Mouse (Mus musculus) lung, postnatal 10 days (tissue): ENCODE measurements around the gene Pdzd2.

Experiments used
- DNase-seq: peaks from one replicate; pipeline ENCODE4 v3.0.0; 2021

The Pdzd2 gene

DNA sequence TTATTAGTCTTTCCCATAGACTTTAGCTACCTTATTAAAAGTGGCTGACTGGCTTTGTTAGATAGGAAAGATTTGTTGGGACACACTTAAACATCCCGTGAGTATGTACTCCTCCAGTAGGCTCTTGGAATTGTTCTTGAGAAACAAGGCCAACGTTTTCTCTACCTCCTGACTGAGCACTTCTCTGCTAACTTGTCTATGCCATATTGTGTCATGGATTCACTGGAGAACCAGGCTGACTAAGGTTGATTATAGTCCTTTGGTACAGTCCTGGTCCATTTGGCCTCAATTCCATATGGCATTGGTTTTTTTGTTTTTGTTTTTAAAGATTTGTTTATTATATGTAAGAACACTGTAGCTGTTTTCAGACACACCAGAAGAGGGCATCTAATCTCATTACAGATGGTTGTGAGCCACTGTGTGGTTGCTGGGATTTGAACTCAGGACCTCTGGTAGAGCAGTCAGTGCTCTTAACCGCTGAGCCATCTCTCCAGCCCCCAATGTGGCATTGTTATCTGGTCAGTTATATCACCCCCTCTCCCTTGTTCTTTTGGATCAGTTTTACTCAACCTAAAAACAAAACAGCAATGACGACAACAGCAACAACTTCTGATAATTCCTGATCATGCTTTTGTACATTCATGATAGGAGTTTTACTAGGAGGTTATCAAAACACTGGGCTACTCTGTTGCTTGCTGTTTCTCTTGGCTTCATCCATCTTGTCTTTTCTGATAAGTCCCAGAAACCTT lies 402.5 kb downstream of the Pdzd2 start:
- DNase-seq: no peak

DNA sequence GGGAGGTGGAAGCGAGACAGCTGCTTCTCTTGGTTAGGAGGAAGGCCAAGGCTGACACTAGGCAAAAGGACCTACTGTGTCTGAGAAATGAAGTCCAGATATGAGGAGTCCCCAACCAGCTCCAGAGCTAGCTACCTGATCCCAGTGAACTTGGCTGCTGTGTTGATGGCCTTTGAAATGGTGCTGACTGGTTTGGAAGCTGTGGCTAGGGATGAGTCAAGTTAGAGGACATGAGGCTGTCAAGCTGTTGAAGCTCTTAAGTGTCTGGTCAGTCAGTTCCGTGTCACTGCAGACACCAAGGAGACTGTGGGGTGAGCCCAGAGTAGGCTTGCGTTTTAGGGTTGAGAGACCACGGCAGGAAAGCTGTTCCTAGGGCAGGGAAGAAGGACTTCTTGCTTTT lies 405.3 kb downstream of the Pdzd2 start:
- no peak for DNase-seq

DNA sequence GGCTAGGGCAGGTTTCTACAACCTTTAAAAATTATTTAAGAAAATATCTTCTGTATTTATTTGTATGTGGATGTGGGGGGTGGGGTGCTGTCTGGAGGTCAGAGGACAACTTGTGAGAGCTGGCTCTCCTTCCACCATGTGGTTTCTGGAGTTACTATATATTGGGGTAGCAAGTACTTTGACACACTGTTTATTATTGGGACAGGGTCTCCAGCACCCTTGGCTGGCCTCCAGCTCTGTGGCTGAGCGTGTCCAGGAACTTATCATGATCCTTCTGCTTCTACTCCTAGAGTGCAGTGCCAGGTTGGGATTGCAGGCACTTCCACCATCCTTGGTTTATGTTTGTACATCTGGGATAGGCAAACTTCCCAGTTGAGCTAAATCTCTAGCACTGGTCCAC lies 408.4 kb downstream of the Pdzd2 start:
- DNase-seq: no peak

DNA sequence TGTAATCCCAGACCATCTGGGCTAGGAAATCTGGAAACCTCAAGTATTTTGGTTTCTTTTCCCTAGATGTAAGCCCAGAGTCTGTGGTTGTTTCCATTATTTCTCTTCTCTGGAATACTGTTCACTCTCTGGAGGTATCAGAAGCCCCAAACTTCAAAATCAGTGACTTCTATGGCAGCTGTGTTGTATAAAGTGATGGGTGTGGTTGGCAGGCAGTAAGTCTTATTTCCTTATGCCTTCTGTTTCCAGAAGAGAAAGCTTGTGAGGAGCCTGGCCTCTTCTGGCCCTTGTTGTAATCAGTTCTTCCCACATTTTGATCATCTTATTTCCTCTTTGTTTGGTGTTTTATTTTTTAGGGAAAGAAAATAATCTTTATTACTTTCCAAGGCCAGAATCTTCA lies 408.8 kb downstream of the Pdzd2 start:
- no peak for DNase-seq

DNA sequence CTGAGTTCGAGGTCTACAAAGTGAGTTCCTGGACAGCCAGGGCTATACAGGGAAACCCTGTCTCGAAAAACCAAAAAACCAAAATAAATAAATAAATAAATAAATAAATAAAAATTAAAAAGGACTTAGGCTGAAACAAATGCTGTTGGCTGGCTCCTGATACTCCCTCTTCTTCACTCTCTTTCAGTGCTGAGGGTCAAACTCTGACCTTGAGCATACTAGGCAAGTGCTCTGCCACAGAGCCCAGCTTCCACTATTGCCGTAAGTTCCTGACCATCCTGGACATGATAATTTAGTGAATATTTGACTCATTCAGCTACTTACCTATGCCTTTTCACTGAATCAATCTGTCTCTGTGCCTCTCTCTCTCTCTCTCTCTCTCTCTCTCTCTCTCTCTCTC lies 409.3 kb downstream of the Pdzd2 start:
- no peak for DNase-seq

DNA sequence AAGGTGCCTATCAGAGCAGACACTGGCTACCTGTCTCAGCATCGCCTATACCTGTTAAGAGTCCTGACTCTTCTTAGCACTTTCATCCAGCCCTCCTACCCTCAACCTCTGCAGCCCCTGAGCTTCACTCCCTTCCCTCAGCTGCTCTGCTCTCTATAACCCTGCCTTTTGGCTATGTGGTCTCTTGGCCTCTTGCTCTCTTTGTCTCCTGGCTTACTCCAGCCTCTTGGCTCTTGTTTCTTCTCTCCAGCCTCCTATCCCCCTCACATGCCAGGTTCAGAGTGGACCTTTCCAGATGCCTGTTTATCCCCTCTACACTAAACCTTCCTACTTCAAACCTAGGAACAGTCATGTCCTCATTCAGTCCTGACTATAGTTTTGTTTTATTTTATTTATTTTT lies 415.4 kb downstream of the Pdzd2 start:
- no peak for DNase-seq

DNA sequence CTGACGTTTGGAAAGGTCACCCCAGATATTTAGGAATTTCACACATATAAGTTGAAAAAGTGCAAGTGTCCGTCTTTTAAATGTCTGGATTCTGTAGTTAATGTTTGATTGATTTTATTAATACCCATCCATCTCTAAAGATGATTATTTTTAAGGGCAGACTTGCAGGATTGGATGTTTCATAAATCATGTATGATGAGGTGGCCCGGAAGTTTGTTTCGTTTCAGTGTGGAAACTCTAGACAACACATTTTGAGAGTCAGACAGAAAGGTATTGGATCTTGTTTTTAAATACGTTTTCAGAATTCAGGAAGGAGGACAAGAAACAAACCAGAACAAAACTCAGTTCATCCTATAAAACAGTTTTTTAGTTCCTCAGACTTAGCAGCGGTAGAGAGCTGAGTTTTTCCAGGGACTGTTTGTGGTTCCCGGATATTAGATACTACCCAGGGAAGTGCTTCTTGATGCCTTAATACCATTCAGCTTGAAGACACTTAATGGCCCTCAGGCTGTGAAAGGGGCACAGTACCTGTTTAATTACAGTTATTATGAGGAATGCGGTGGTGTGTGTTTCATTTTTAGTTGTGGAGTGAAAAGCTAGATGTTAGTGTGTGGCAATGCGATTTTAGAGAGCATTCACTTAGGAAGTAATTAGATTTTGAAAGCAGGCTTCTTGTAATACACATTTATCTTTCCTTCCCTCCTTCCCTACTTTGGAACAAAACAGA lies 416.9 kb downstream of the Pdzd2 start:
- no peak for DNase-seq

DNA sequence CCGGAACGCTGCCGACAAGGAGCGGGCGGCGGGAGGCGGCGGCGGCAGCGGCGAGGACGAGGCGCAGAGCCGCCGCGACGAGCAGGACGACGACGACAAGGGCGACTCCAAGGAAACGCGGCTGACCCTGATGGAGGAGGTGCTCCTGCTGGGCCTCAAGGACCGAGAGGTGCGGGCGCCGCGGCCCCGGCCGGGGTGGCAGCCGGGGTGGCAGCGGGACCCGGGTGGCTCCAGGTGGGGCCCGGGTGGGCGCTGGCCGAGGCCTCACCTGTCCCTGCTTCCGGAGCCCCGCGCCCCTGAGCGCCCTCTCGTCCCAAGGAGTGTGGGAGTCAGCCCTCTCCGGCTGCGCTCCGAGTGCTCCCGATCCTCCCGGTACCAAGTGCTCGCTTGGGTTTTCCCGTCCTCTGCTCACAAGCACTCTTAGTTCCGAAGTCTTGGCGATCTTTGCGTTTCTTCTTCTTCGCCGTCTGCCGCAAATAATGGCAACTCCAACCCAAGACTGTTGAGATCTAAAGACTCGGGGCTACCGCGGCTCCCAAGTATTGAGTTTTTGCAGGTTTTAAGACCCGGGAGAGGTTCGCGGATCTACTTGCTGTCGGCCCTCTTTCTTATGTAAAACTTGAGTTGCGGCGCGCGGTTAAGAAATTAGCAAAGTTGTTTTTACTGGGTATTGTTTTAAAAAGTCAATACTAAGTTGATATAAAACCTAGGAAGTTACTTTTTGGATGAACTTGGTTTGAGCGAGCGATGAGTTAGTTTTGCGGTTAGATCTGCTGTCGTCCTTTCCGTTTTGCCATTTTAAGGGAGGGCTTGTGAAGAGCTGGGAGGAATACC lies 417.7 kb downstream of the Pdzd2 start, which contains the start of gene 1810049J17Rik:
1810049J17Rik (minus strand) TSS at position 112 of the 834 bp plus-strand sequence.
- peak; percentile 48 for DNase-seq

DNA sequence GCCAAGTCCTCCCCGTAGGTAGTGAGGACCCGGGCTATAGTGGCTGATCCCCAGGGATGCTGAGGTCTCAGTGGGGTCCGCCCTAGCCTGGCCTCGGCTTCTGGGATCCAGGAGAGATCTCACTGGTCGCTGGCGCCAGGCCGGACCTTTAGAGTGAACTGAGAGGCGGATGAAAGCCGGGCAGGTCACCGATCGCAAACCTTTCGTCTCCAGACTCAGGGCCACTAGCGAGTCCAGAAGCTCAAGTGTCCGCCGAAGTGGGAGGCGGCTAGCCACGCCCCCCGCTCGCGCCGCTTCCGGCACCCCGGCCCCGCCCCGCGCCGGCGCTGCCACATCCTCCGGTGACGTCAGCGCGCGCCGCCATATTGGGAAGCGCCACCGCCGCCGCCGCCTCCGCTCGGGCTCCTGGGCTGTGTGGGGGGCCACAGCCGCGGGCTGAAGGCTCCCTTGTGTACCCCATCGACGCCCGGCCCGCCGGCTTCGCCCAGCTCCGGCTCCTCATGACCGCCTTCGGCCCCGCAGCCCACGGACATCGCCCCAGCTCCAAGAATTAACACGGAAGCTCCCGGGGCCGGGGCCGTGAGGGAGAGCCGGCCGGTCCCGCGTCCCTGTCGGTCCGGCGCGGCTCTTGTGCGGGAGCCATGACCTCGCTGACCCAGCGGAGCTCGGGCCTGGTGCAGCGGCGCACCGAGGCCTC lies 418.5 kb downstream of the Pdzd2 start, which contains the start of gene Golph3:
Golph3 (plus strand) TSS at position 360 of the 697 bp plus-strand sequence.
- DNase-seq: peak; percentile 96

DNA sequence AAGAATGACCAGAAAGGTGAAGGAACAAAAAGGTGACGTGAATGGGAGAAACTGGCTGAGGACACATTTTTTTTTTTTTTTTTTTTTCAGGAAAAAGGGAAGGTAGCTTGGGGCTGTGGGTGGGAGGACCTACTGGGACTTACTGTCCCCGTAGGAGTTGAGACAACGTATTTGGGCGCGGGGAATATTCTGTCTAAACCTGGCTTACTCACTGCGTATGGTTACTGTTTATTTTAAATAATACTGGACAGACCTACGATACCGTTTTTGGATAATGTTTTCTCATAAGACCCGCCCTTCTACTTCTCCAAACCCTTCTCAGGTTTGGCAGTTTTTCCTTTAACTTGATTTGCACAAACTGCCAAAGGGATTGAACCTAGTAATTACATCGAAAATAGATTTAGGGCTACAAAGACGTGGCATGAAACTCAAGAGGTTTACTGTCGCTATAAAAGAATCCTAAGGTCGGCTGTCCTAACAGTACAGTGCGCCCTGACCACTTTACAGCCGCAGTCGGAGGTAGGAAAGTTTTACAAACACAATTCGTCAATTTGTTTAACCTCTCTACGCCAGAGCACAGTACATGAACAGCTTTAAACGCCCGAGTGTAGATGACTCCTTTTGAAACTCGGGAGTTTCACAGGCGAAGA lies 419.2 kb downstream of the Pdzd2 start:
- DNase-seq: no peak

DNA sequence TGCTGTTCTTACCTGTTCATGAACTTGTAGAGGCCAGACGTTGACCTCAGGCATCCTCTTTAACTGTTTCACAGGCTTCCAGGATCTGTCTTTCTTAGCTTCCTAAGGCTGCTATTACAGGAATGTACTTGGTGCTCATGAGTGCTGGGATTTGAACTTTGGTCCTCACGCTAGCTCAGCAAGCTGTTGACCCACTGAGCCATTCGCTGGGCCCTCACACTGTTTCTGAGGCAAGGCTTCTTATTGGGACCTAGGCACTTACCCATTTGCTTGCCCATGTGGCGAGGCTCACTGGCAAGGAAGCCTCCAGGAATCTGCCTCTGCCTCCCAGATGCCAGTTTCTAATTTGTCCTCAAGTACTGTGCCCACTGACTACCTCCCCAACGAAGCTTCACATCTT lies 419.8 kb downstream of the Pdzd2 start:
- no peak for DNase-seq

DNA sequence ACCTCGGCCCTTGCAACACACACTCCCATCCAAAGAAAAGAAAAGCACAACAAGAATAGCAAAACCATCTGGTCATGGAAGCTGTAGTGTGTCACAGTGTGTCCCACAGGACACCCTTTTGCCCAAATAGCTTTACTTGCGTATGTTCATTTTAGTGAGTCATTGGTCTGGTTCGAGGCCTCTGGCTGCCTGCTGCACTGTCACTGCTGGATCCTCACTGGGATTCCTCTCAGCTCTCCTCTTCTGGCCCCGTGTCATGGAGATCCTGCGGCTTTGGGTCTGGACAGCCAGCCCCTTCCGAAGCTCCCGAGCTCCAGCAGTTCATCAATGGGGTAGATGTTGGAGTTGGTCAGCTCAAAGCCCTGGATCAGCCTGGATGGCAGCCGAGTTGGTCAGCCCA lies 421.3 kb downstream of the Pdzd2 start:
- no peak for DNase-seq

DNA sequence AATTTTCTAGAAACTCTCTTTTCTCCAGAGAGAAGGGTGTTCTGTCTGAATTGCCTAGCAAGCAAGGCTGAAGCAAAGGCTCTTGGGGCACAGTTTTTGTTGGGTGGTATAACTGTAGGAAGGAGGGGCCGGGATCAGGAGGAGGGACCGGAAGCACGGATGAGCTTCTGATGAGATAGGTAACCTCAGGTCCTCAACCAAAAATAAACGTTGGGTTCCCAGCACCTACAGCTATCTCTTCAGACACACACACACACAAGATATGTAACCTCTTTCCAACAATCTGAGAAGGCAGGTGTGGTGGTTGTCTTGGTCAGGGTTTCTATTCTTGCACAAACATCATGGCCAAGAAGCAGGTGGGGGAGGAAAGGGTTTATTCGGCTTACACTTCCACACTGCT lies 422.4 kb downstream of the Pdzd2 start:
- DNase-seq: no peak

DNA sequence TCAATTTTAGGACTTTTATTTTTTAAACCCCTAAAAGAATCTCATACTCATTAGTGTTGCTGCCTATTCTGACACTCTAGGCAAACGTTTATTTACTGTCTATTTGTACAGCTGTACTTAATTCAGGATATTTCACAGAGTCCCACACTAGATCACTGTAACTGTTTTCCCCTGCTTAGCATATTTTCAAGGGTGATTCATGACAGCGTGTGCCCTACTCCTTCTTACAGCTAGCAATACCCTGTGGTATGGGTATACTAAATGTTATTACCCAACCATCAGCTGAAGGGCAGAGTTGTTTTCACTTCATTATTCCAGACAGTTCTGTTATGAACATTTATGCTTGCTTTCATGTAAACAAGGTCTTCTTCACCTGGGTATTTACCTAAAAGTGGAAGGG lies 423.7 kb downstream of the Pdzd2 start:
- no peak for DNase-seq

DNA sequence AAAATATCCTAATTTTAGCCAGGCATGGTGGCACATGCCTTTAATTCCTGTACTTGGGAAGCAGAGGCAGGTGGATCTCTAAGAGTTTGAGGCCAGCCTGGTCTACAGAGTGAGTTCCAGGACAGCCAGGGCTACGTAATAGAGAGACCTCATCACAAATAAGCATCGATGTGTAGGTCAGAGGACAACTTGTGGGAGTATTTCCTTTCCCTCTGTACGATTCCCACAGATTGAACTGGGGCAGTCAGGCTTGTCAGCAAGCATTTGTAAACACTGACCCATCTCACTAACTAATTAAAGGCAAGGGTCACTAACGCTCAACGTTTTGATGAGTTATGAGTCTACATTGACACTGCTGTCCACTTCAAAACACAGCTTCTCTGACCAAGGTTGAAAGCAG lies 425.1 kb downstream of the Pdzd2 start:
- DNase-seq: no peak

DNA sequence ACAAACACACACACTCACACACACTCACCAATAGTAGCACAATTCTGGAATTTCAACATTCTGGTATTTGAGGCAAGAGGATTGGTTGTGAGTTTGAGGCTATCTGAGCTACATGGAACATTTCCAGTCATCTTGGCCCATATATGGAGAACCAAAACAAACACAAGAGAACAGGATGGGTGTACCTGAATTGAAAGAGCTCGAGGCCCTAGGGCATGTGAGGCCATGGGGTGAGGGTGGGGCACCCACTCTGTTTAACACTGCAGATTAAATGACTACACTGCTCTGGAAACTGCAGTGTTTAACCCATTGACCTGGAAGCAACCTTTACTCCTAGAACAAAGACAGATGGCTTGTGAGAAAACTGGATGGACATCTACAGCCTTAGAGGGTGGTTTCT lies 426.5 kb downstream of the Pdzd2 start:
- peak; percentile 20 for DNase-seq

DNA sequence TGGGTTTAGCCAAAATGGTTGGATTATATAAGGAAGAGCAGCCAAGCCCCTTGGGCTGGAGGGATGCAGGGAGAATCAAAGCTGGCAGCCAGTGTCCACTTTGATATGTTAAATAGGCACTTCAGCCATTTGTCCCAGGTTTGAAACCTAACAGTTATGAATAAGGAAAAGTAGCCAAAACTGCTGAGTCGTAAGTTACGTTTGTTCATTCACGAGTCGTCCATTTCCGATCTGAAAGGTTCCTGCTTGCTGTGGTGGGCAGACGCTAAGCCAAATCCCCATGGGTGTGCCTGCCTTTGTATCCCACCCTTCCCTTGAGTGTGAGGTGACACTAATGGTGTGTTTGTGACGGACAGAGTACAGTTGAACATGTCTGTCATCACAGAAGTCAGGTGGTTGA lies 428.3 kb downstream of the Pdzd2 start:
- DNase-seq: no peak

DNA sequence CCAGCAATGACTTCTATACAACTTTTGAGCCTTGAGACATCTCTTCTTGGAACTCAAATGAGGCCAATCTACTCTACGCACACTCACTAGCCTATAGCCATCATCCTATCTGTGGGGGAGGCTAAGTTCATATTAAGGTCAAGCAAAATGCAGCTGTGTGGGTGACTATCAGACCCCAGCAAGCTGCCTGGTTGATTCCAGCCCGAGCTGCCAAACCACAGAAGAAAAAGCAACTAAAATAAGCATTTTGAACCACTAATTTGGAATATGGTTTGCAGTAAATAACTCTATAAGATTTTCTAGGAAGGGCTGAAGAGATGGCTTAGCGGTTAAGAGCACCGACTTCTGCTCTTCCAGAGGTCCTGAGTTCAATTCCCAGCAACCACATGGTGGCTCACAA lies 429.0 kb downstream of the Pdzd2 start:
- DNase-seq: no peak
